Mouse (Mus musculus) heart, embryonic 16.5 days (tissue): Measurements from ENCODE around the gene Bbs7. TPM values are rescaled to one million over a fixed set of nuclear protein-coding genes. Genes with fewer than 3 reads are reported as not detected.

Source experiments
- ATAC-seq: fragments of 200-750 bp; cut with Nextera tagmentation; replicated peaks from 2 replicates; pipeline ENCODE4 v1.8.0; 2017; ENCODE audit warnings: moderate number of reproducible peaks; ENCODE audit not compliant: insufficient read depth, low FRiP score; ENCODE audit errors: extremely low read depth
- H3K27ac ChIP-seq: fragments of 300-500 bp; sonication (generic); 2 replicates; pipeline ENCODE4 v1.5.1; 2014; ENCODE audit warnings: mild to moderate bottlenecking, low read length, control low read depth, moderate library complexity
- H3K27me3 ChIP-seq: fragments of 300-500 bp; sonication (generic); 2 replicates; pipeline ENCODE4 v1.6.1; 2014; ENCODE audit warnings: low read length, mixed read lengths; ENCODE audit not compliant: control insufficient read depth, insufficient read depth
- H3K36me3 ChIP-seq: fragments of 300-500 bp; sonication (generic); 2 replicates; pipeline ENCODE4 v1.6.1; 2014; ENCODE audit not compliant: control insufficient read depth, insufficient read depth
- H3K4me1 ChIP-seq: fragments of 300-500 bp; sonication (generic); 2 replicates; pipeline ENCODE4 v1.6.1; 2014; ENCODE audit warnings: low read length, mixed read lengths; ENCODE audit not compliant: control insufficient read depth, insufficient read depth
- H3K4me2 ChIP-seq: fragments of 300-500 bp; sonication (generic); 2 replicates; pipeline ENCODE4 v1.6.1; 2014; ENCODE audit warnings: low read depth, mild to moderate bottlenecking, control low read depth, low read length
- H3K4me3 ChIP-seq: fragments of 300-500 bp; sonication (generic); 2 replicates; pipeline ENCODE4 v1.5.1; 2014; ENCODE audit warnings: mild to moderate bottlenecking, control low read depth, low read length
- H3K9ac ChIP-seq: fragments of 300-500 bp; sonication (generic); 2 replicates; pipeline ENCODE4 v1.6.1; 2014; ENCODE audit warnings: low read length, control low read depth
- H3K9me3 ChIP-seq: fragments of 300-500 bp; sonication (generic); replicated peaks from 2 replicates; pipeline ENCODE4 v1.6.1; 2016; ENCODE audit warnings: low read length; ENCODE audit not compliant: control insufficient read depth
- WGBS: fragments of 180-500 bp; shearing (Covaris S2); extraction: QIAGEN DNeasy Blood & Tissue Kit; methylation state at CpG from one replicate; pipeline ENCODE4 v1.1.7; 2014; 5-methylcytosine and 5-hydroxymethylcytosine counted together
- polyA plus RNA-seq: library from polyadenylated mRNA; unstranded; fragments of >200 nt; fragmentation: Nextera tagmentation; extraction: Ambion mirVana; gene quantifications from 2 replicates; pipeline ENCODE4 v1.2.1, GENCODE M21; 2015

The Bbs7 gene
- polyA plus RNA-seq, 1 experiment from 2014 or later = 10.0 TPM

GRCm38 (mm10) chr3:36536041-36536440 lies 77.2 kb downstream of the Bbs7 start:
- Histone ChIP-seq H3K9ac (no peak overlapping the region), H3K27me3 (0 out of 2 replicates have a peak, but pooled peaks cover 2% of the 10 kb centered on the region), H3K4me1 (peaks cover 16% of the 10 kb centered on the region), H3K4me3 (no peak overlapping the region), H3K4me2 (no peak overlapping the region), H3K36me3 (no peaks in the 10 kb centered on the region), H3K27ac (no peak overlapping the region), H3K9me3 (no peaks in the 10 kb centered on the region)
- no peak for ATAC-seq
- 75% methylated on average over 12 of the region's 12 CpGs for WGBS

DNA sequence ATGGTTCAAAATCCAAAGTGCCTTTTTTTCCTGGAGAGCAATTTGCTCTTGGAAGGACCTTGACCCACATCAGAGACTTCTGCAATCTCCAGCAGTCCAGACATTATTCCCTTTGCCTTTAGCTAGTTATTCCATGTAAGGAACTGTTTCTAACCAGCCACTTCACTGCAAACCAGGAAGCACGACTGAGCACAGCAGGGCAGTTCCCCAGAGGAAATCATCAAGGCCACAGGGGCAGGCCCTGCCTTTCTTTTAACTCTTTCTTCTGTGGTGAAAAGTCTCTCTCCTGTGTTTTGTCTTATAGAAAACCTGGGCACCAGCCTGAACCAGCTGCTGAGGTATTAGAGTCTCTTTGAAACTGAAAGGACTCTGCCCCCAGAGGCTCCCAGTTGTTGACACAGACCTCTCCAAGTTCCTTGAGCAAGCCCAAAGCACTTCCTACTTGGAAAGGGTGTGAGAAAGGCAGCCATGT lies 80.0 kb downstream of the Bbs7 start:
- 0 out of 2 replicates have a peak, but pooled peaks cover under 1% of the 10 kb centered on the region for H3K27me3 ChIP-seq

DNA sequence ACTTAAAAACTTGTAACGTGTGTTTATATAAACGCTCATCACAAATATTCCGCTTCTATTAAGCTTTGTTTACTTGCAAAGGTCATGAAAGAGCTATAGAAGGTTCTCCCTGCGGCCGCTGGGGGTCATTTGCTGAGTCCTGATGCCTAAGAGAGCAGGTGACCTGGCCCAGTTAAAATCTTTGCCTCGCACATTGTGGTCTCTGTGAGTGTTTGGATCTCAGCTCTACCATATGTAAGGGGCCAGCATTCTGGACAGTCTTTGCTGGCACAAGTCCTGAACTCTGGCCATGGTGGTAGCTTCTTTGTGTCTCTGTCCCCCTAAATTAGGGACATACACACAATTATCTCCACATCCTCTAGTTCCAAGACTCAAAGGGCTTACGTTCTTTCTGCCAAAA lies 80.5 kb downstream of the Bbs7 start:
- peak overlapping the region; percentile 55; the same call in 1 of the 2 replicates for H3K4me2 ChIP-seq
- H3K9ac ChIP-seq = no peak overlapping the region; the same call in 1 of the 2 replicates
- no peak overlapping the region for H3K4me3 ChIP-seq
- peaks cover 26% of the 10 kb centered on the region for H3K4me1 ChIP-seq
- no peak overlapping the region for H3K27ac ChIP-seq
- 56% methylated on average over 7 of the region's 7 CpGs for WGBS
- no peaks in the 10 kb centered on the region for H3K9me3 ChIP-seq
- no peaks in the 10 kb centered on the region for H3K36me3 ChIP-seq
- no peaks in the 10 kb centered on the region for H3K27me3 ChIP-seq
- ATAC-seq = no peak

More for the DNA sequence above, 80.0 kb downstream of the Bbs7 start:
- Histone ChIP-seq H3K36me3 (no peaks in the 10 kb centered on the region), H3K9me3 (no peaks in the 10 kb centered on the region), H3K9ac (no peak overlapping the region; the same call in 1 of the 2 replicates), H3K4me3 (no peak overlapping the region), H3K4me2 (no peak overlapping the region; the same call in 1 of the 2 replicates), H3K4me1 (peaks cover 26% of the 10 kb centered on the region), H3K27ac (no peak overlapping the region)
- 7% methylated on average over 1 of the region's 1 CpGs for WGBS
- no peak for ATAC-seq

DNA sequence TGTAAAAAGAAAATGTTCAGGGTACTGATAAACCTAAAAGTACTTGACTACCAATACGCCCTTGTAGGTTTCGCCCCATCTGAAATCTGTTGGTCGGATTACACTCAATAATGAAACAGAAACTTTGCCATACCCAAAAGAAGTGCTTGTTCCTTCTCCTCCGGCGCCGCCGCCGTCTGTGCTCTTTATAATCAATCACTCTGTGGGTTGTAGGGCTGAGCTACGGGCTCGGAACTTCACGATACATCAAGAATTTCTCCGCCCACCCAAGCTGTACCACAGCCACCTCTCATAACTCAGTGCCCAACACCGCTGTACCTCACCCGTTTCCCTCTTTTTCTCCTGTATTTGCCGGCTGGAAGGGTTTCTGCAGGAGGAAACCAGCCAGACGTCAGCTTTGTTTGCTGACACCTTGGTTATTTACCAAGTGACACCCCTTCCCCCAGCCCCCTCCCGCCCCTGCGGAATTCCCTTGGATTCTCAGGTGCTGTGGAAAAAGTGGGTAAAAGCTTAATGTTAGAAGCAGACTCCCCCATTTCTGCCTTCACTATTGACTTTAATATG lies 81.2 kb downstream of the Bbs7 start:
- Histone ChIP-seq H3K36me3 (no peaks in the 10 kb centered on the region), H3K27ac (no peak overlapping the region), H3K4me3 (peak overlapping the region; percentile 36), H3K4me2 (peak overlapping the region; percentile 55), H3K9me3 (no peaks in the 10 kb centered on the region), H3K9ac (peak overlapping the region; percentile 39), H3K27me3 (no peaks in the 10 kb centered on the region), H3K4me1 (peaks cover 26% of the 10 kb centered on the region)
- no peak for ATAC-seq
- WGBS = 9% methylated on average over 18 of the region's 18 CpGs

GRCm38 (mm10) chr3:36531242-36531641 lies 82.0 kb downstream of the Bbs7 start:
- peak overlapping the region; percentile 37 for H3K4me2 ChIP-seq
- WGBS = 47% methylated on average over 2 of the region's 2 CpGs
- H3K9me3 ChIP-seq = no peaks in the 10 kb centered on the region
- no peaks in the 10 kb centered on the region for H3K36me3 ChIP-seq
- H3K9ac ChIP-seq = no peak overlapping the region
- no peaks in the 10 kb centered on the region for H3K27me3 ChIP-seq
- no peak overlapping the region for H3K4me3 ChIP-seq
- H3K4me1 ChIP-seq = peaks cover 26% of the 10 kb centered on the region
- peak overlapping the region; percentile 80 for H3K27ac ChIP-seq
- ATAC-seq = no peak

GRCm38 (mm10) chr3:36530781-36531180 lies 82.5 kb downstream of the Bbs7 start:
- peaks cover 26% of the 10 kb centered on the region for H3K4me1 ChIP-seq
- whole genome bisulfite sequencing = 32% methylated on average over 5 of the region's 5 CpGs
- peak; percentile 47; the same call in 1 of the 2 replicates for ATAC-seq

DNA sequence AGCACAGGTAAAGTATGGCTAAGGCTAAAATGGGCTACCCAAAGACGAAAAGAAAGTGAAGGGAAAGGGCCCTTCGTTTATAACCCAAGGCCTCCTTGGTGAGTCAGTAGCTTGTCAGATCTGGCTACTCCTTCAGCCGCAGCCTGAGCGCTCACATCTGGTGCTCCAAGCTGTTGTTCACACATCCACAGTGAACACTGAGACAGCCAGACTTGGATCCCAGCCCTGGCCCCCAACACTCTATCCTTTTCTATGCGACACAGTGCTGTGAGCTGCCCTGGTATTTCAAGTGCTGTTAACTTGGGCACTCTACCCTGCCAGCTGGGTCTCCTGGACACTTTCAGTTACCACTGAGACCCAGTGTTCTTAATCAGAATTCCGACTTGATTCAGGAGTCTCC lies 82.9 kb downstream of the Bbs7 start:
- Histone ChIP-seq H3K27me3 (no peaks in the 10 kb centered on the region), H3K36me3 (no peaks in the 10 kb centered on the region), H3K4me2 (peak overlapping the region; percentile 37), H3K9ac (0 out of 2 replicates have a peak overlapping the region, but pooled peaks have one; percentile 18), H3K27ac (peak overlapping the region; percentile 80), H3K4me3 (peak overlapping the region; percentile 8; the same call in 1 of the 2 replicates), H3K4me1 (peaks cover 26% of the 10 kb centered on the region), H3K9me3 (no peaks in the 10 kb centered on the region)
- 30% methylated on average over 6 of the region's 6 CpGs for WGBS
- peak; percentile 90 for ATAC-seq

More at GRCm38 (mm10) chr3:36530781-36531180, 82.5 kb downstream of the Bbs7 start:
- Histone ChIP-seq H3K27me3 (no peaks in the 10 kb centered on the region), H3K27ac (peak overlapping the region; percentile 80), H3K9ac (no peak overlapping the region), H3K4me2 (peak overlapping the region; percentile 37), H3K36me3 (no peaks in the 10 kb centered on the region), H3K4me3 (peak overlapping the region; percentile 8; the same call in 1 of the 2 replicates), H3K9me3 (no peaks in the 10 kb centered on the region)

DNA sequence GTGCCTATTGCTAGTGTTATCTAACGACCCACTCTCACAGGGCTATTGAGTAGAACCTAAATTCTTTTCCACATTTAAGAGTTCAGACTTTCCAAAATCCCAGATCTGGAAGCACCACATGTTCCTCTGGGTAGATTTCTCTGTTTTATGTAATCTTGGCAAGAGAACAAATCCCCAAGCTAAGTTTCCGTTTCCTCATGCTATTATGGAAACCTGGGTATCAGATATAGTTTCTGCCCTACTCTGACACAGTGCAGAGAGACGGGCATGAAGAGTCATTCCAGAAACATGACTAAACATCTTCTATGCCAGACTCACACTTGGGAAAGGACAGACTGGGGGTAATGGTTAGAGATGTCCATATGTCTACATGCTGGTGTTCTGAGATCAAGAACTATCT lies 88.8 kb downstream of the Bbs7 start:
- Histone ChIP-seq H3K27ac (no peak overlapping the region), H3K9ac (no peak overlapping the region), H3K9me3 (no peaks in the 10 kb centered on the region), H3K4me3 (no peak overlapping the region), H3K4me2 (no peak overlapping the region), H3K4me1 (peaks cover 7% of the 10 kb centered on the region; the same call in 1 of the 2 replicates), H3K27me3 (peaks cover 17% of the 10 kb centered on the region), H3K36me3 (no peaks in the 10 kb centered on the region)
- 42% methylated on average over 3 of the region's 3 CpGs for WGBS
- no peak for ATAC-seq
